Mouse (Mus musculus) forebrain, embryonic 14.5 days (tissue): ENCODE results near the gene Glt1d1. TPM values are rescaled to one million over a fixed set of nuclear protein-coding genes. Genes with fewer than 3 reads are reported as not detected.
"Not testable (repeated sequence)": the region's sequence is repeated elsewhere in the genome, so short reads cannot be mapped to it uniquely, and the experiment has no call there.

Source experiments
- ATAC-seq: fragments of 200-750 bp; cut with Nextera tagmentation; 2 replicates; pipeline ENCODE4 v1.8.0; 2017; ENCODE audit warnings: mild to moderate bottlenecking, moderate library complexity
- DNase-seq: peaks from one replicate; pipeline ENCODE4 v3.0.0-alpha.2; 2015; ENCODE audit warnings: low spot score
- H3K27ac ChIP-seq: fragments of 300-500 bp; sonication (generic); 2 replicates; pipeline ENCODE4 v1.5.1; 2014; ENCODE audit warnings: low read depth, mild to moderate bottlenecking, control low read depth, low read length, moderate library complexity
- H3K27me3 ChIP-seq: fragments of 300-500 bp; sonication (generic); replicated peaks from 2 replicates; pipeline ENCODE4 v1.6.1; 2014; ENCODE audit warnings: low read length, control low read depth, mixed read lengths; ENCODE audit not compliant: control insufficient read depth, insufficient read depth
- H3K36me3 ChIP-seq: fragments of 300-500 bp; sonication (generic); 2 replicates; pipeline ENCODE4 v1.6.1; 2014; ENCODE audit warnings: low read length, control low read depth; ENCODE audit not compliant: control insufficient read depth, insufficient read depth
- H3K4me1 ChIP-seq: fragments of 300-500 bp; sonication (generic); 2 replicates; pipeline ENCODE4 v1.6.1; 2014; ENCODE audit warnings: antibody characterized with exemption, low read length, control low read depth; ENCODE audit not compliant: control insufficient read depth, insufficient read depth
- H3K4me2 ChIP-seq: fragments of 300-500 bp; sonication (generic); 2 replicates; pipeline ENCODE4 v1.6.1; 2014; ENCODE audit warnings: mild to moderate bottlenecking, control low read depth, low read length
- H3K4me3 ChIP-seq: fragments of 300-500 bp; sonication (generic); 2 replicates; pipeline ENCODE4 v1.5.1; 2014; ENCODE audit warnings: low read depth, low read length, control low read depth
- H3K9ac ChIP-seq: fragments of 300-500 bp; sonication (generic); 2 replicates; pipeline ENCODE4 v1.6.1; 2014; ENCODE audit warnings: mild to moderate bottlenecking, low read length, control low read depth, moderate library complexity
- H3K9me3 ChIP-seq: fragments of 300-500 bp; sonication (generic); replicated peaks from 2 replicates; pipeline ENCODE4 v1.6.1; 2016; ENCODE audit warnings: low read length, control low read depth, mixed read lengths; ENCODE audit not compliant: control insufficient read depth
- WGBS: fragments of 180-500 bp; shearing (Covaris S2); extraction: QIAGEN DNeasy Blood & Tissue Kit; methylation state at CpG from one replicate; pipeline ENCODE4 v1.1.7; 2014; 5-methylcytosine and 5-hydroxymethylcytosine counted together
- polyA plus RNA-seq: library from polyadenylated mRNA; unstranded; fragments of >200 nt; fragmentation: Nextera tagmentation; extraction: Ambion mirVana; gene quantifications from 2 replicates; pipeline ENCODE4 v1.2.1, GENCODE M21; 2014

Gene Glt1d1
- polyA plus RNA-seq, 1 experiment from 2014 or later, result 1.1 TPM

DNA sequence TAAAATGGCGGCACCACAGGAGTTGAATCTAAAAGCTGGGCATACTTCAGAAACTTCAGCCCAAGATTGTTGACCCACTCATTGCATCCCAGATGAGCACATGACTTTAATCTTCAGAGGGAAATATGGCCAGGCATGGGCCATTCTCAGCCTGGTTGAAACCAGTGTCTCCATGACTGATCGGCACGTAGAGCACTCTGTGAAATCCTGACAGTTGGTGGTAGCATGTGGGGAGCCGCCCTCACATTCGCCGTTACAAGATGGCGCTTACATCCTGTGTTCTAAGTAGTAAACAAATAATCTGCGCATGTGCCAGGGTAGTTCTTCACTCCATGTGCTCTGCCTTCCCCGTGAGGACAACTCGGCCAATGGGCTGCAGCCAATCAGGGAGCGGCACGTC is 90.1 kb downstream of the Glt1d1 start:
- not testable (repeated sequence) for H3K9me3 ChIP-seq, DNase-seq, H3K4me2 ChIP-seq, H3K36me3 ChIP-seq, ATAC-seq, H3K27me3 ChIP-seq, H3K27ac ChIP-seq, H3K4me3 ChIP-seq, H3K4me1 ChIP-seq, H3K9ac ChIP-seq
- 92% methylated on average over 12 of the region's 12 CpGs for WGBS

DNA sequence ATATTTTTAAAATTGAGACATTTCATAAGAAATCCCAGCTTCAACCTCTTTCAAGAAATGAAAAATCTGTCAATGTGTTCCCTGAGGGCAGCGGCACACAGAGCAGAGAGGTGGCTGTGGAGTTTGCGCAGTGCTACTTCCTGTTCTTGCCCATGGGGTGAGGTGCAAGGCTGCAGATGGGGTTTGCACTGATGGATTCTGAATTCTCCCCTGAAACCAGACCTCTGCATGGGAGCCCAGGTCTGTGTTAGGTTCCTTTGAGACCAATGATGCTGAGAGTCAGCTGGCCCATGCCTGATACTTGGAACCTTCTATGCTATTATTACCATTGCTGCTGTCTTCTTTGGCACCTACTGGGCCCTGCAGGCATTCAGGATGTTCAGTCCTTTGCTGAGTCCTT is 98.3 kb downstream of the Glt1d1 start:
- H3K27me3 ChIP-seq, result no peaks in the 10 kb centered on the region
- no peak overlapping the region for H3K9ac ChIP-seq
- H3K4me1 ChIP-seq, result no peaks in the 10 kb centered on the region
- no peak overlapping the region for H3K27ac ChIP-seq
- no peak overlapping the region for H3K4me3 ChIP-seq
- WGBS, result 100% methylated on average over 2 of the region's 2 CpGs
- H3K36me3 ChIP-seq, result no peaks in the 10 kb centered on the region
- DNase-seq (no peak), ATAC-seq (no peak)
- H3K4me2 ChIP-seq, result no peak overlapping the region
- no peaks in the 10 kb centered on the region for H3K9me3 ChIP-seq

DNA sequence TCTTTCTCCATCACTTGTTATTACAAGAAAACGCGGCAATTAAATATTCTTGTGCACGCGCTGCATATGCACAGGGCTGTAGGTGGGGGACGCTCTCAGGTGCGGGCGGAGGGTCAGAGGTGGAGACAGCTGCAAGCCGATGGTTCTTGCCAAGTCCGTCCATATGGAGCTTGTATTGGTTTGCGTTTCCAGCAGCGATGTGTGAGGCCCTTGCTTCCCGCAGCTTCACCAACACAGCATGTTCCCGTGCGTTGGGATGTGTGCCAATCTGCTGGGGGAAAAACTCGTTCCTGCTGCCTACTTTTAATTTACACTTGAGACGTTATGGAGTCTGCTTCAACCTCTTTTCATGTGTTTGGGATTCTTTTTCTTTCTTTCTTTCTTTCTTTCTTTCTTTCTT is 109.3 kb downstream of the Glt1d1 start:
- WGBS, result 61% methylated on average over 16 of the region's 16 CpGs
- H3K27me3 ChIP-seq, result no peaks in the 10 kb centered on the region
- ATAC-seq, result no peak
- no peak overlapping the region for H3K4me3 ChIP-seq
- no peak overlapping the region for H3K27ac ChIP-seq
- H3K4me1 ChIP-seq, result no peaks in the 10 kb centered on the region
- H3K9me3 ChIP-seq, result no peaks in the 10 kb centered on the region
- DNase-seq, result peak; percentile 72
- H3K36me3 ChIP-seq, result no peaks in the 10 kb centered on the region
- no peak overlapping the region for H3K9ac ChIP-seq
- no peak overlapping the region for H3K4me2 ChIP-seq

DNA sequence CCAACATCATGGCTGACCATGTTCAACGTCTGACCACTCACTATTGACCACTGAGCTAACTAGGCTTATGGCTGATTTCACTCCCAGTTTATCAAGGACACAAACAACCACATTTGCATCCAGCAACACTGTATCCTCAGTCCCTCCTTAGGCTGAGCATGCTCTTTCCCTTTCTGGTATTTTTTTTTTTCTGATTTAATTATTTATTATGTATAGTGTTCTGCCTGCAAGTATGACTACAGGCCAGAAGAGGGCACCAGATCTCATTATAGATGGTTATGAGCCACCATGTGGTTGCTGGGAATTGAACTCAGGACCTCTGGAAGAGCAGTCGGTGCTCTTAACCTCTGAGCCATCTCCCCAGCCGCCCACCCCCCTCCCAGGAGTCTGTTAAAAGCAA is 117.5 kb downstream of the Glt1d1 start:
- not testable (repeated sequence) for DNase-seq, H3K4me2 ChIP-seq, H3K9me3 ChIP-seq, H3K4me3 ChIP-seq, ATAC-seq, H3K4me1 ChIP-seq, H3K9ac ChIP-seq, H3K36me3 ChIP-seq, H3K27me3 ChIP-seq, H3K27ac ChIP-seq
- WGBS, result 90% methylated on average over 3 of the region's 3 CpGs

DNA sequence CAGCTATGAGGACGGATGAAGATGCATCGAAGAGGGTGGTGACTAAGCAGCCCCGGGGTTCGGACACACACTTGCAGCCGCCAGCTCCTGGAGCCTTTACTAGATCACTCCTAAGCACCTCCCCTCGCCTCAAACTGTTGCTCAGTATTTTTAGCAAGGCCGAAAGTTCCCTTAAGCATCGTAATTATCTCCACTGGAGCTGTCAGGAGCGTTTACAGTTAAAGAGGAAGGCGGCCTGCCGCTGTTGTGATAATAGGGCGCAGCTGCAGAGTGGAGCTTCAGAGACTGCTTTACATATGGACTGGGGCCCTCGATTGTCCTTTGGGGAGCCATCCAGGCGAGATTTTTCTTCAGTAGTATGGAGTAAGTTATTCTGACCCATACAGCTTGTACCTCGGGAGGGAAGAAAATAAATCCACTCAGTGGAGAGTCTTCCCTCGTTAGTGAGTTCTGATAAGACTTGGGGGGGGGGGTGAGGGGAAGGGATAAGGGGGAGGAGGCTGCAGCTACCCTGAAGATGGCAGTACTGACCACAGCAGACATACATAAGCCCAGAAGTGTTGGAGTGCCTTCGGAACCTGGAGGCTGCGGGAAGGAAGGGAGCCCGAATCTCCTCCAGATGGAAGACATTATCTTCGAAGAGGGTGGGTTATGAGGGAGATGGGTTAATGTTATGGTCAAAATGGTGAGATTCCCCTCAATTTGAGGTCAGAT is 119.4 kb downstream of the Glt1d1 start:
- Histone ChIP-seq H3K36me3 (no peaks in the 10 kb centered on the region), H3K27ac (no peak overlapping the region), H3K4me1 (no peaks in the 10 kb centered on the region), H3K9me3 (no peaks in the 10 kb centered on the region), H3K4me2 (no peak overlapping the region; the same call in 1 of the 2 replicates), H3K4me3 (no peak overlapping the region), H3K27me3 (no peaks in the 10 kb centered on the region), H3K9ac (no peak overlapping the region)
- WGBS, result 29% methylated on average over 20 of the region's 20 CpGs
- DNase-seq (peak; percentile 79), ATAC-seq (peak; percentile 86)

DNA sequence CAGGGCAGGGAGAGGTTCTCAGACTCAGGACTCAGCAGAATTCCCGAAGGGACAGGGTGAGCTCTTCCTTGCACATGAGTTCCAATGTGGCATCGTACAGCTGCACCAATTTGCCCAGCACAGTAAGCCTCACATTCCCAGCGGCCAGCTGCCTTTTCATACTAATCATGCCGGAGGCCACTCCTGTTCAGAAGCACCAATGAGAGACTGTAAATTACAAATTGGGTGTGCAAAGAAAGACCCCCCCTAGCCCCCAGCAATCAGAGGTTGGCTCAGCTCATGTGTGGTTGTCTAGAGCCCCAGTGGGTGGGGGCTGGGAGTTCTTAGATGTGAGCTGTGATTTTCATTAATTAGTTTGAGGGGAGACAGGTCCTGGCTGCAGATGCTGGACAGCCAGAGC is 123.5 kb downstream of the Glt1d1 start:
- 40% methylated on average over 4 of the region's 4 CpGs for WGBS
- ATAC-seq, result peak; percentile 69
- DNase-seq, result peak; percentile 56

DNA sequence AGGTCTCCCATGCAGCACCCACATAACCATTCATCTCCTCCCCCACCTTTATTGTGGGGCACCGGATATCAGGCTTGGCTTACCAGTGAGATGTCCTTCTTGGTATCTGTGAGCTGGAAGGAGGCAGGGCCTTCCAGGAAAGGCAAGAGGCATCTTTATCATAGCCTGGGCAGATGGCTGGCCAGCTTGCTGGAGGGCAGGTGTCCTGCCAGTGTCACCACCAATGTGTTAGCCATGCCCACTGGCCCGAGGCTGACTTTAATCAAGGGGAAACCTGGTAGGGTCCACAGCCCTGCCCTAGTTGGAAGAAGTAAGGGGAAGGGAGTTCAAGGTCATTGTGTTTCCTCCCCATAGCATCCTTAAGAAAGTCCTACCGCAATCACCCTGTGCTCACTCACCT is 123.9 kb downstream of the Glt1d1 start:
- H3K4me2 ChIP-seq, result no peak overlapping the region
- no peak overlapping the region for H3K9ac ChIP-seq
- no peaks in the 10 kb centered on the region for H3K9me3 ChIP-seq
- 94% methylated on average over 3 of the region's 3 CpGs for WGBS
- no peak for DNase-seq
- no peaks in the 10 kb centered on the region for H3K27me3 ChIP-seq
- H3K4me1 ChIP-seq, result no peaks in the 10 kb centered on the region
- ATAC-seq, result no peak
- no peaks in the 10 kb centered on the region for H3K36me3 ChIP-seq
- no peak overlapping the region for H3K4me3 ChIP-seq
- H3K27ac ChIP-seq, result no peak overlapping the region

More for the DNA sequence above, 123.5 kb downstream of the Glt1d1 start:
- H3K27ac ChIP-seq, result no peak overlapping the region
- H3K27me3 ChIP-seq, result no peaks in the 10 kb centered on the region
- no peaks in the 10 kb centered on the region for H3K36me3 ChIP-seq
- H3K4me3 ChIP-seq, result no peak overlapping the region
- H3K9me3 ChIP-seq, result no peaks in the 10 kb centered on the region
- H3K9ac ChIP-seq, result no peak overlapping the region
- H3K4me1 ChIP-seq, result no peaks in the 10 kb centered on the region
- no peak overlapping the region for H3K4me2 ChIP-seq

DNA sequence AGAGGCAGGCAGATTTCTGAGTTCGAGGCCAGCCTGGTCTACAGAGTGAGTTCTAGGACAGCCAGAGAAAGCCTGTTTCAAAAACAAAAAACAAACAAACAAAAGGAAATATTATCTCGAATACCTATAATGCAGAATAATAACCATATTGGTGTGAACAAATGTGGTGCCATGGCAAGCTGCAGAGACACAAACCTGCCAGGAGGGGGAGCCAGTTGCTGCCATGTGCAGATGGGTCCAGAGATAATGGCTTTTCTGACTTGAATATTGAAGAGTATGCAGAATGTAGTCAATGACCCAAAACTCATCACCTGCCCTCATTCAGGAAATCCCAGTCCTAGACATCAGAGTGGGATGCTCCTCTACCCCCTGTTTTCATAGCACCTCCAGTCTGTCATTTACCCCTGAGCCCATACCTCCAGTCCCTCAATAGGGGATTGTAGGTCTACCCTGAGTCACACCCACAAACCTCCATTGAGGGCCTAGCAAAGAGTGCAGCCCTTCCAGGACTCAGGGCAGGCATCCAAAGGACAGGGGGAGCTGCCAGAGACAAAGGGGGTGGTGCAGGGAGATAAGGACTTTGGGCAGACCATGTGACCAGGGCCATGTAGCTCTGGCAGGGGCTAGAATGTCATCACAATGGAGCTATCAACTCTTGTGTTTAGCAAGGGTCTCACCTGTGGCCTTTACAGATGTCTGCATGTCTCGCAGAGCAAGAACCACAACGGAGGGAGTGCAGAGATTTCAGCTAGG is 124.8 kb downstream of the Glt1d1 start:
- no peaks in the 10 kb centered on the region for H3K36me3 ChIP-seq
- H3K9me3 ChIP-seq, result no peaks in the 10 kb centered on the region
- H3K4me2 ChIP-seq, result no peak overlapping the region
- H3K27me3 ChIP-seq, result no peaks in the 10 kb centered on the region
- no peak for DNase-seq
- H3K27ac ChIP-seq, result no peak overlapping the region
- no peak overlapping the region for H3K9ac ChIP-seq
- H3K4me3 ChIP-seq, result no peak overlapping the region
- 95% methylated on average over 4 of the region's 4 CpGs for WGBS
- no peak for ATAC-seq
- no peaks in the 10 kb centered on the region for H3K4me1 ChIP-seq

DNA sequence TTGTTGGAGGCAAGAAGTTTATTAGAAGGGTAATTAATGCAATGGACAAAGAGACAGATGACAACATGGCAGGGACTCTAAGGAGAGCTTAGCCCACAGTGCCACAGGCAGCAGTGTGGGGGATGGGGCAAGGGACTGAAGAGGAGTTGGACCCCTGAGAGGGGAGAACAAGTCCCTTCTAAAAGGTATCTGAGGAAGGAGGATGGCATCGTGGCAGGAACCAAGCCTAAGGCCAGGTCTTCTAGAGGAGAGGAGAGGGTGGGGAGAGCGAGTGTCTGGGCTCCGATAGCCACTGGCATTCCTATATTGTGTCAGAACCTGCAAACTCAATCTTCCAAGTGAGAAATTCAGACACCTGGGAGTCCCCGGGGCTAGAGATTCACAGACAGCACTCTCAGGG is 126.5 kb downstream of the Glt1d1 start:
- 77% methylated on average over 4 of the region's 4 CpGs for WGBS
- no peak overlapping the region for H3K9ac ChIP-seq
- H3K9me3 ChIP-seq, result no peaks in the 10 kb centered on the region
- no peaks in the 10 kb centered on the region for H3K36me3 ChIP-seq
- H3K27ac ChIP-seq, result no peak overlapping the region
- ATAC-seq (no peak), DNase-seq (no peak)
- no peaks in the 10 kb centered on the region for H3K27me3 ChIP-seq
- no peak overlapping the region for H3K4me3 ChIP-seq
- H3K4me1 ChIP-seq, result no peaks in the 10 kb centered on the region
- no peak overlapping the region for H3K4me2 ChIP-seq
